Mouse (Mus musculus) cerebellum, postnatal 4 days (tissue): Measurements from ENCODE around the gene Flna.
"Not testable (repeated sequence)": the region's sequence is repeated elsewhere in the genome, so short reads cannot be mapped to it uniquely, and the experiment has no call there.

Source experiments
- DNase-seq, 2 experiments: peaks; one replicate each; pipeline ENCODE4 v3.0.0; 2022; ENCODE audit warnings: low spot score in 2 of 2, mixed read lengths in 1 of 2

The Flna gene

DNA sequence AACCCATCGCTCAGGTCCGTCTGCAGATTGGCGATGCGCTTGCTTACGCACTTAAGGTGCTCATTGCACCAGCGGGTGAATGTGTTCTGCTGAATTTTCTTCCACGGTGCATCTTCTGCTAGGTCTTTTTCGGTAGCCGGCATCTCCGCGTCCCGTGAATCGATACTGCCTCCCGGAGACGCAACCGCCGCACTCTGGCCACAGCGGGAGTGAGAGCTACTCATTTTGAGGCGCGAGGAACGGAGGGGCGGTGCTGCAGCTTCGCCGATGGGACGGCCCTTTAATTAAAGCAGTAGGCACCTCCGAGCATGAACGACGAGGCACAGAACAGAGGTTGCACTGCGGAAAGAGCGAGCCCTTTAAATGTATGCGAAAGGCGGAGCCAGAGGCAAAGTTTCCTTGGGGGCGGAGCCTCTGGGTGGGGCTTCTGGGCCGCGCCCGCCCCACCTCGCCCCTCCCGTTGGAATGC is 3.4 kb downstream of the Flna start:
- DNase-seq = peak; percentile 56 to 73

DNA sequence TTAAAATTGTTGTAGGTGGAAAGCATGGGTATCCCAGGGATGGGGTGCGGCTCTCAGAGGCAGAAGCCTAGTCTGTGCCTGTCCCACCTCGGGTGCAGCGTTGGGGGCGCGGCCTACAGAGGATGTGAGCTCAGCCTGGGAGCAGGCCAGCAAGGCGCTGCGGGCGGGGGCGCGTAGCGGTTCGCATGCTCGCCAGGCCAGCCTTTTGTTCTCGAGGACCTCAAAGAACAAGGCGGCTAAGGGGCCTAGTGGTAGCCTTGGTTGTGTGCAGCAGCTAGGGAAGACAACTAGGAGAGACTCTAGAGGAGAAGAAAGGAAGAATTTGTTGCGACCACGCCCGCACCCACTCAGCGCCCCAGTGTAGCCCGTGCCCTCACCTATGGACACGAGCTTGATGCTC is 3.9 kb downstream of the Flna start:
- DNase-seq = peak; percentile 53 to 73

DNA sequence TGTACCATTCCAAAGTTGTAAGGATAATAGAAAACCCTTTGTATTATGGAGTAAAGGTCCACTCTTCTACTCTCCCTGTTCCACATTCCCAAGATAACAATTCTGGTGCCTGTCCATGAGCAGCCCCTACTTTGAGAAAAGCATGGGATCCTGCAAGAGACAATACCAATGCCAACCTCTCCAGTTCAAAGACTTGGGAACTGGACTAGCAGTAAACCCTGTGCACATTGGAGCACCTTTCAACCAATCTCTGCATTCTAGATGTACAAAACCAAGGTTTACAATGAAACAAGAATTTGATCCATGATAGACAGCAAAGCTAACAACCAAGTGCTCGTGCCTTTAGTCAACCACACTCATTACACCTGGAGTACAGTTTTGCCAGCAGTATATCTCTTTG is 4.5 kb downstream of the Flna start:
- DNase-seq = no peak

DNA sequence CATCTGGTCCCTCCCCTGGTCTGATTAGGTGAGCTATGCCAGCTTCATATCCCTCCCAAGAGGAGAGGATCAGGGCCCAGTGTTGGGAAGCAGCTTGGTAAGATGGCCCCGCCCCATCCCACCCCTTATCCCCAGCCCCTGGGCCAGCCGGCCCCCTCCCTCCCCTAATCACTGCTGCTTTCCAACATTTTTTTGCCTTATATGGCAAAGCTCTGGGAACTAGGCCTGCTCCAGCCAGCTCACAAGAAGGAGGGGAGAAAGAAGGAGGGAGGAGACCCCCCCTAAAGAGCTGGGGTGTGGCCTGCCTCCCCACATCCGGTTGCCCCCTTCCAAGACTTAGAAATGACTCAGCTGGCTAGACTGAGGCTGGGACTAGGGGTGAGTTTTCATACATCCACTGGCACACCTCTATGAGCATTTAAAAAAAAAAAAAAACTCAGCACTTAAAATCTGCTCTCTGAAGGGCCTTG is 5.0 kb downstream of the Flna start:
- DNase-seq = peak in 1 of 2 experiments; percentile 12

DNA sequence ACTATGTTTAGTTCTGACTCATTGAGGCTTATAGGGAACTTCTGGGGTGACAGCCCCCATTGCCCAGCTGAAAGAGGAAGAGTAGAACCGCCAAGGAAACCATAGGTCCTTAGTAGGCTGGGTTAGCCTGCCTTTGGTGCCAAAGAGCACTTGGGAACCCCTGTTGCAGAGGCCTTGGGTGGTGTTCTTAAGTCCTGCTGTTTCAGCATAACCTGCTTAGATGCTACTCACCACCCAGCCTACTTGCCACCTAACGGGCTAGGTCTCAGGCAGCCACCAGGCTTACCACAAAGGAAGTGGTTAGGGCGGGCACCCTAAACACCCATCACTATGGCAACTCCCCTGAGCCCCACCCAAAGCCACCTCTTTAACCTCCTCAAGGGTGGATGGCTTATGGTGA is 5.8 kb downstream of the Flna start:
- DNase-seq = no peak

DNA sequence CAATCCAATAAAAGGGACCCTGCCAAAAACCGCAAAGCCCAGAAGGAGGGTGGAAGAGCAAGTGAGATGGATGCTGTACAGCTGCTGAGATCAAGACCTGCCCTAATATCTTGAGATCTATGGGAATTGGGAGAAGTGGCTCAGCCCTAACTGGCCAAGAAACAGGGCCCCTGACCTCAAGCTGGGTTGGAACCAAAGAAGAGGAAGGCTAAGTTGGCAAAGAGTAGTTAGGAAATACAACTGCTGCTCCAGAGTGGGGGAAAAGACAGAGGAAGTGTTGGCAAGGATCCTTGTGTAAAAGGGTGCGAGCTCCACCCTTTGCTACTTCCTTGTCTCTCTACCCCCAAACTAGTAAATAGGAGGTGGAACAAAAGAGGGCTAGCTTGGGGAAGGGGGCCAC is 6.2 kb downstream of the Flna start:
- no peak for DNase-seq

DNA sequence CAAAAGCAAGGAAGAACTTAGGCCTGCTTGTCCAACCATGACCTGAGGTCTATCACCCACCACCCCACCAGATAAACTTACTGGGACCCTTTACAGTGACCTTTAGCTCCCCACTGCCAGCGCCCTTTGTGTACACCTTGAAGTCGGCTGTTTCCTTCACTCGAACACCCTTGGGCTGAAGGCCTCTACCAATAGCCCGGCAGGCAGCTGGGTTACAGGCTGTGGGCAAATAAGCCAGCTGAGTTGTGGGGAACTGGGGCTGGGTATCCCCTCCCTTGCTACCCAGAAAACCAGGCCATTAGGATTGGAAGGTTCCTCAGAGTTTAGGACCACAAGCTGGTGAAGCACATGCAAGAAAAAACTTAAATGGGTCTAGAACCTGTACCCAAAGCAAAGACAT is 9.3 kb downstream of the Flna start:
- DNase-seq = no peak

DNA sequence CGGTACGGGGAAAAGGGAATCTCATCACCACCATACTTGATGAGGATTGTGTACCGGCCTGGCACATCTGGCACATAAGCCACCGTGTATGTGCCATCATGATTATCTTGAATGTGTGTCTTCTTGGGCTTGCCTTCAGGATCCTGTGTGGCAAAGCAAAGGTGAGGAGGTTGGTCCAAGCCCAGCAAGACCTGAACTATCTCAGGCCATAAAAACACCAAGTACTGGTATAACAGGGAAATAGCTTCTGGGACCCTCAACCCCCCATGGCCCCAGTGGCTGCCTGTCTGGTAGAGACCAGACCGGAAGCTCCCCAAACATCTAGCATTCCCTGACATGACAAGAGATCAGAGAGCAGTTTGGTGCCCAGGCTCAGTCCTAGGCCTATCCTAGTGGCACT is 16.4 kb downstream of the Flna start:
- no peak for DNase-seq

DNA sequence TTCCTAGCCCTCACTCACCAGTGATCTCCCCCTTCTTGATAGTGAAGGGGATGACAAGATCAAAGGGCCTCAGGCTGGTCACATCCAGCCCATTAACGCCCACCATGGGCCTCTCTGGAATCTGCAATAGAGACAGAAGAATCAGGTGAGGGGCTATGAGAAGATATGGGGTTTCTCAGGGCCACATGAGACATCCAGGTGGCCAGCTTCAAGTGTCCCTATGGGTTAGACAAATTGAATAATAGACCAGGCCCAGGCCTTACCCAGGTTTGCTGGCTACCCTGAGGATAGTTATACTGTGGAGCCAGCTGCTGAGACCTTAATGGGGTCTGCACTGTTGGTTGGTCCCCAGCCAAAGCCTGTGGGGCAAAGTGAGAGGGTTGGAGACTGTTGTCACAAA is 19.6 kb downstream of the Flna start:
- no peak for DNase-seq

DNA sequence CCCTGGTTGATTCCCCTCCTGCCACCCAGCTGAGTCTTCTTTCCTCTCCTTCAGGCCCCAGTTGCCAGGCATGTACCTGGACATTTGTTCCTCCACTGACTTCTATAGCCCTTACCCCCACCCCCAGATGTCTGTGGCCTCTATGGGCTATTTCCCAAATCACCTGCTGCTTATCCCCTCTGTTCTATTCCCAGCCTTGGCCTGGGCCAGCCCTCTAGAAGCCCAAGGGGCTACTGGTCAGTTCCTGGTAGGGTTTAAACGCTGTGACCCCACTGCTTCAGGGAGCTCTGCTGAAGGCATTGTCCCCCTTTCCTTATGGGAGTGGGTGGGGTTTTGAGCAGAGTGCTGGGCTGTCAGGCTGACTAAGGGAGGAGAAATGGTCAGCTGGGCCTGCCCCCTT is 29.5 kb downstream of the Flna start:
- DNase-seq = not testable (repeated sequence)

DNA sequence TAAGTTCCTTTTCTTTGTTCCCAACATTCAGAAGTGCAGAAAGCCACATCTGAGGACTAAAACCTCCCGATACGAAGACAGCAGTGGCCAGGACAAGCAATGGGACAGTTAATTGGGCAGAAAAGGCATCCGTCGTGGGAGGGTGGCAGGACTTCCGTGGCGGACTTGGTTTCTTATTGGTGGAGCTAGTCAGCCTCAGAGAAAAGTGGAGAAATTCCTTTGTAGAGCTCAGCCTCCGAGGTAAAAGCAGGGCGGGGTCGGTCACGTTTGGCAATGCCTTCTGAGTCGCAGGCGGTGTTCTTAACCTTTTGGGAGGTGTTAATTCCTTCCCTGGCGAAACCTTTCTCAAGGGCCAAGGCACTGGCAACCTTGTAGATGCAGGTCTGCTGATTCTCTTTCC is 30.2 kb downstream of the Flna start:
- DNase-seq = no peak

DNA sequence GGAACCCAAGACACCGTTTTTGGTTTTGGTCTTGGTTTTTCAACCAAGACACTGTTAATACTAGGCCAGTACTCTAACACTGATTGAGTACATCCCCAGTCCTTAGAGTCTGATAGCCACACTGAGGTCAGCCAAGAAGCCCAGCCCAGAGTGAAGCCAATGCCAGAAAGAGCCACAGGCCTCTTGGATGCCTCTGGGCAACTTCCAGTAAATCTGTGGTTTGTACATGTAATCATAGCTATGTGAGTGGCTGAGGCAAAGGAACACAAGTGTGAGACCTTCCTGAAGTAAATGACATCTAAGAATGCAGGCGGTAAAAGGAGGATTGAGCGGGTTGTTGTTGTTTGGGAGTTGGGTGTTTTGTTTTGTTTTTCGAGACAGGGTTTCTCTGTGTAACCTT is 31.1 kb downstream of the Flna start:
- no peak for DNase-seq

DNA sequence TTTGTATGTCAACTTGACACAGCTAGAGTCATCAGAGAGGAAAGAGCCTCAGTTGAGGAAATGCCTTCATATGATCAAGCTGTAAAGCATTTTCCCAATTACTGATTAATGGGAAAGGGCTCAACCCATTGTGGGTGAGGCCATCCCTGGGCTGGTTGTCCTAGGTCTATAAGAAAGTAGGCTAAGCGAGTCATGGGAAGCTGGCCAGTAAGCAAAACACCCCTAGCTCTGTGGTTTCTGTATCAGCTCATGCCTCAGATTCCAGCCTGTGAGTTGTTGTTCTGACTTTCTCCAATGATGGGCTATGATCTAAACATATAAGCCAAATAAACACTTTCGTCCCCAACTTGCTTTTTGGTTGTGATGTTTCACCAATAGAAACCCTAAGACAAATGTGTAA is 46.1 kb downstream of the Flna start:
- no peak for DNase-seq

DNA sequence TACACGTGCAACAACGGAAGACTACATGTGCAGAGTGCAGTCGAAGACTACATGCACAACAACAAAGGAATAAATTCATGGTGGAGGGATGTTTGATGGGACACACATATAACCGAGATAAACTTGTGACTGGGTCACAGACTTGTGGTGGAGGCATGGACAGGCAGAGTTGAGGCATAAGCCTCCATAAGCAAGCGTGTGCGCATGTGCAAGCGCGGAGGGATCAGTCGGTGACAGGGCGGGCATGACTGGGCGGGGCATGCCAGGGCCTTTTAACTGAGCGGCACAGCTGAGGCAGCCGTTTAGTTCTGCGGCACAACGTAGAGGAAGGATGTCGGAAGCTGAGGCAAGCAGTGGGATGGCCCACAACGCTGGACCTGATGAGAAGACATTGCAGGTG is 72.7 kb downstream of the Flna start, which contains the start of gene Tktl1:
TSS of gene Tktl1 (plus strand) at position 301 of the 400 bp plus-strand sequence.
- DNase-seq = no peak
